ENCODE assay signal across 7 mouse cellular contexts in the genomic region with DNA sequence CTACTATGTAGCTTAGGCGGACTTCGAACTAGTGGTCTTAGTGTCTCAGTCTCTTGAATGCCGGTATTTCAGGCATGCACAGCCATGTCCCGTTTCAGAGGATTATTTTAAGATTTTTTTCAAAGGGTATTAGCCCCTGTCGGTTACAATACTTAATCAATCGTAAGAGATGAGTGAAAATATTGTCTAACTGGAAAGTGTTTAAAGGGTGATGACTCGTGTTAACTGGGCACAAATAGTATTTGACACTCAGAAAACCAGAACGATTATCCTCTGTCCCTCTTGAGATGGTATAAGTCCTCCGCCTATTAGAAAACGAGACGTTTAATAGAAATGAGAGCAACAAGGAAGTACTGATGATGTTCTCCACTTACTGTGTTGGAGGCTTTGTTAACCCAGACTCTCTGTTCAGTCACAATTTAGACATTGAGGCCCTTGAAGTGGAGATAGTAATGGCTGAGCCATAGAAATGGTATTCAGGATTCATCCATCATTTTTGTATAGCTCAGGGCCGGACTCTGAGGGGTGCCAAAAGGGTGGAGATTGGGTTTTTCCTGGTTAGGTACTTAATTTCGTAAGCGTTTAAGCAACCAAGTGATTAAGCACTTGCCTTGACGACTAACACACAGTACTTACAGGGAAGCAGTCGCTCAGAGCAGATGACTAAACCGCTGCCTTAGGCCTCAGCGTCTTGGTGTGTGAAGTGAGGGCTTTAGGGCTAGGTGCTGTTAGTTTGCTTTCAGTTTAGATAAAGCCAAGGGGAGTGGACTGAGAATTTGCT. TPM values are rescaled to one million over a fixed set of nuclear protein-coding genes. Genes with fewer than 3 reads are reported as not detected.
A peak's percentile ranks its signal among the peaks of the same experiment; 100 is the strongest.
DNase-seq lines count a peak whose midpoint lies in the region; ATAC-seq and TF ChIP-seq lines count a peak whose summit lies in the region.

No protein-coding gene starts in this region.

- peak overlapping the region; percentile 62 for H3K4me2 ChIP-seq in intestine, embryonic 14.5 days (ENCODE audit: low read length)

- peaks cover 67% of the 10 kb centered on the region for H3K79me3 ChIP-seq in C2C12 (ENCODE audit: low read depth)

- H3K4me1 ChIP-seq in embryonic fibroblast, embryonic 13.5 days (ENCODE audit: control insufficient read depth, insufficient read depth, low read length): peaks cover 12% of the 10 kb centered on the region
- H3K4me1 ChIP-seq in intestine, embryonic 14.5 days (replicated peaks; ENCODE audit: control insufficient read depth, insufficient read depth, low read length): peaks cover 28% of the 10 kb centered on the region

- TF ChIP-seq POLR2A in embryonic fibroblast, embryonic 13.5 days (IDR thresholded peaks at IDR 0.05; ENCODE audit: low read depth, low read length): peak; percentile 48

- no peaks in the 10 kb centered on the region for H3K9me3 ChIP-seq in intestine, embryonic 14.5 days (ENCODE audit: control insufficient read depth, low read length)

- H3K27ac ChIP-seq in embryonic fibroblast, embryonic 13.5 days (ENCODE audit: insufficient read depth, low read length): peak overlapping the region; percentile 63
- H3K27ac ChIP-seq in intestine, embryonic 14.5 days (ENCODE audit: low read depth): no peak overlapping the region

- peak; percentile 61 for DNase-seq in Muller cell, postnatal 12 days (ENCODE audit: inconsistent ontology term)
- DNase-seq in intestine, embryonic 14.5 days (ENCODE audit: low spot score): peak; percentile 64
- peak; percentile 57 for DNase-seq in lung, postnatal 25 days (ENCODE audit: low spot score)
- DNase-seq in thymus, postnatal 14 days: peak; percentile 37
- DNase-seq in left cerebral cortex, adult 8-10 months (ENCODE audit: low spot score in 2 of 2): no peak

- H3K79me2 ChIP-seq in C2C12 (ENCODE audit: control insufficient read depth, insufficient read depth): peaks cover 69% of the 10 kb centered on the region

- peak overlapping the region; percentile 78 for H3K4me3 ChIP-seq in C2C12 (ENCODE audit: insufficient read depth, poor library complexity, severe bottlenecking)
- H3K4me3 ChIP-seq in embryonic fibroblast, embryonic 13.5 days (ENCODE audit: insufficient read depth, low read length): peak overlapping the region; percentile 90
- H3K4me3 ChIP-seq in intestine, embryonic 14.5 days (ENCODE audit: low read depth, low read length): peak overlapping the region; percentile 99

- peak overlapping the region; percentile 41 for H3ac ChIP-seq in C2C12 (ENCODE audit: control insufficient read depth, insufficient read length, low read depth)

- H3K27me3 ChIP-seq in C2C12 (ENCODE audit: control insufficient read depth, insufficient read depth, insufficient read length): no peaks in the 10 kb centered on the region
- H3K27me3 ChIP-seq in intestine, embryonic 14.5 days (replicated peaks; ENCODE audit: control insufficient read depth, insufficient read depth, low read length): no peaks in the 10 kb centered on the region

- peaks cover 16% of the 10 kb centered on the region for H3K36me3 ChIP-seq in C2C12 (ENCODE audit: control insufficient read depth, insufficient read depth)
- H3K36me3 ChIP-seq in intestine, embryonic 14.5 days (ENCODE audit: control insufficient read depth, insufficient read depth, low read length): no peaks in the 10 kb centered on the region

- WGBS in intestine, embryonic 14.5 days: under 1% methylated on average over 18 of the region's 18 CpGs

- no peak for TF ChIP-seq CTCF in C2C12 (IDR thresholded peaks at IDR 0.05; ENCODE audit: control insufficient read depth, insufficient read depth, insufficient read length)
- TF ChIP-seq CTCF in embryonic fibroblast, embryonic 13.5 days (IDR thresholded peaks at IDR 0.05; ENCODE audit: borderline replicate concordance, insufficient read depth, low read length): no peak

- ATAC-seq in intestine, embryonic 14.5 days (replicated peaks; ENCODE audit: low FRiP score, low TSS enrichment, low read depth): no peak

- H3K9ac ChIP-seq in intestine, embryonic 14.5 days (ENCODE audit: low read length): peak overlapping the region; percentile 98

TF ChIP-seq in C2C12, 6 proteins besides CTCF, POLR2A, EP300 and RAD21:
- no peak for TF ChIP-seq MYOG (IDR thresholded peaks at IDR 0.05; ENCODE audit: control insufficient read depth, extremely low read depth, insufficient read length)
- no peak for TF ChIP-seq FOSL1 (IDR thresholded peaks at IDR 0.05; ENCODE audit: insufficient read depth, low read length, poor library complexity, severe bottlenecking)

RNA-seq across cellular contexts. Expression of a gene that starts 2.4 kb away (rescaled TPM):
- 7.6 TPM for polyA plus RNA-seq in C2C12 (2012; fragmentation: generic; extraction: Trizol)
- polyA plus RNA-seq in embryonic fibroblast, embryonic 13.5 days (2011; ENCODE audit: insufficient read length, low read depth, missing spikeins): 21.2 and 25.6 TPM in 2 replicates
- polyA plus RNA-seq in intestine, embryonic 14.5 days (2014; fragmentation: Nextera tagmentation; extraction: Ambion mirVana): 5.8 and 7.0 TPM in 2 replicates
- 10 to 100 TPM; 61.4 to 70.4 (median 65.8) TPM for total RNA-seq in left cerebral cortex, adult 8-10 months (2022)

RNA-seq across cellular contexts. Expression of a gene that starts 41.6 kb away (rescaled TPM):
- polyA plus RNA-seq in C2C12 (2012; fragmentation: generic; extraction: Trizol): 17.5 TPM
- 18.3 and 27.3 TPM in 2 replicates for polyA plus RNA-seq in embryonic fibroblast, embryonic 13.5 days (2011; ENCODE audit: insufficient read length, low read depth, missing spikeins)
- polyA plus RNA-seq in intestine, embryonic 14.5 days (2014; fragmentation: Nextera tagmentation; extraction: Ambion mirVana): 24.7 and 26.4 TPM in 2 replicates
- total RNA-seq in left cerebral cortex, adult 8-10 months (2022): 10 to 100 TPM; 42.0 to 51.2 (median 46.6) TPM

Comparison
In these comparisons a context has a peak if more than half of its experiments do, and no peak if none do; other contexts are left out.
1. DNase-seq: peak in Muller cell, postnatal 12 days (single experiment), intestine, embryonic 14.5 days (single experiment), lung, postnatal 25 days (single experiment) and thymus, postnatal 14 days (single experiment); none in left cerebral cortex, adult 8-10 months (0 of 2).
2. Peak in every context shown above with its lines, with median percentiles within 50 percentile points of each other: H3K4me3 ChIP-seq.